Mouse (Mus musculus): ENCODE measurements at regions not wholly inside any gene's neighbourhood (a gene's known extent, or its start where the extent isn't known, plus 50 kb on each side); places are given as distances from the start of the nearest gene placed in this dataset.

GRCm38 (mm10) chr13:70464996-70465395 is 172.4 kb downstream of the Ice1 start:
- TF ChIP-seq CTCF (IDR thresholded peaks at IDR 0.05; ENCODE audit: control insufficient read depth, insufficient read depth, insufficient replicate concordance, low read depth, low read length) (no peak), POLR2A (IDR thresholded peaks at IDR 0.05; ENCODE audit: control insufficient read depth, low read depth, low read length) (no peak)
